In the genomic region with DNA sequence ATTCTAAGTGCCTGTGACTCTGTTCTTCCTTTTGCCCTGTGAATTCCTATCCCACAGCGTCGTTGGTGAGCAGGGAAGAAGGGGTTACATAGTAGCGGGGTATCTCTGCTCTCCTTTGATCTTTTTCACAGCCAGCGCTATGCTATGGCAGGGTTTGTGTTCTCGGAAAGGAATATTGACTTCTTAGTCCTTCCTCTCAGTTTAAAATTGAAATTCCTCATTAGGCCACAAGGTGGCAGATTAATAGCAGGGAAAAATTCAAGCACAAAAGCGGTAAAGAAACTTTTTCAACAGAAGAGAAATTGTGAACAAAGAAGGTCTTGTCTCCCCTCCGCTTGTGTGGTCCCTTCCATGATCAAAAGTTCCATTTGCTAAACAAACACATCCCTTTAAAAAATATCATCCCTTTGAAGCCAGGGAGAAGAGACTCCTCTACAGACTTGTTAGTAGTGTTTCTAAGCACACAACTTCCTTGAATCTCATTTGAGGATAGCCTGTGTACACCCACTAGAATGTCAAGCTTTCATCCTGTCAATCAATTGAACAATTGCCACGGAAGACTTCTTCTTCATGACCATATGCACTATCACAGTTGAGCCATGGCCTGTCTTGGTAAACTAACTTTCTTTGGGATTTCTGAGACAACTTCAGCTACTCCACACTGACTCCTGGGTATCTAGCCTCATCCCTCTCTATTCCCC, we compare ENCODE assay signal across 7 mouse cellular contexts.
A peak's percentile ranks its signal among the peaks of the same experiment; 100 is the strongest.
DNase-seq lines count a peak whose midpoint lies in the region; ATAC-seq and TF ChIP-seq lines count a peak whose summit lies in the region.

No protein-coding gene starts in this region.

- H3K27me3 ChIP-seq in liver, adult 2 months (ENCODE audit: control insufficient read depth, insufficient read depth, low read length), result no peaks in the 10 kb centered on the region
- no peaks in the 10 kb centered on the region for H3K27me3 ChIP-seq in hindbrain, postnatal 0 days (ENCODE audit: insufficient read depth, low read length)
- peaks cover 3% of the 10 kb centered on the region; the same call in 1 of the 2 replicates for H3K27me3 ChIP-seq in midbrain, embryonic 12.5 days

- DNase-seq in liver, adult 2 months (ENCODE audit: extremely low read depth, low read depth, low spot score), result peak; percentile 56
- no peak for DNase-seq in liver
- peak; percentile 77 for DNase-seq in NIH3T3 (ENCODE audit: low read depth)
- peak; percentile 61 for DNase-seq in embryo, embryonic 10 days (ENCODE audit: low spot score)
- DNase-seq in hindbrain, postnatal 0 days (ENCODE audit: low spot score), result peak; percentile 88
- peak; percentile 9 for DNase-seq in yolk sac, embryonic 10.5 days (ENCODE audit: low spot score)

- H3K79me2 ChIP-seq in liver, adult 2 months (ENCODE audit: control insufficient read depth, insufficient read depth, low read length), result no peaks in the 10 kb centered on the region

- no peak for TF ChIP-seq POLR2A in liver, adult 2 months (IDR thresholded peaks at IDR 0.05; ENCODE audit: extremely low read depth, insufficient read depth, low read length)

- peak; percentile 35; the same call in 1 of the 2 replicates for TF ChIP-seq CTCF in liver, adult 2 months (IDR thresholded peaks at IDR 0.05; ENCODE audit: low read depth, low read length)
- TF ChIP-seq CTCF in hindbrain, postnatal 0 days (IDR thresholded peaks at IDR 0.05; ENCODE audit: low read depth), result peak; percentile 76

- no peak overlapping the region for H3K4me3 ChIP-seq in liver, adult 2 months (ENCODE audit: insufficient read depth, low read depth, low read length)
- no peak overlapping the region for H3K4me3 ChIP-seq in hindbrain, postnatal 0 days (ENCODE audit: low read length)
- H3K4me3 ChIP-seq in midbrain, embryonic 12.5 days, result no peak overlapping the region

- no peak overlapping the region for H3K27ac ChIP-seq in liver, adult 2 months (replicated peaks; ENCODE audit: insufficient read depth, low read depth, low read length)
- H3K27ac ChIP-seq in hindbrain, postnatal 0 days, result no peak overlapping the region
- no peak overlapping the region for H3K27ac ChIP-seq in midbrain, embryonic 12.5 days (replicated peaks)

- ATAC-seq in hindbrain, postnatal 0 days, result peak; percentile 51
- ATAC-seq in midbrain, embryonic 12.5 days (ENCODE audit: low FRiP score, low read depth), result peak; percentile 75

- peaks cover 4% of the 10 kb centered on the region; the same call in 1 of the 2 replicates for H3K4me1 ChIP-seq in liver, adult 2 months (ENCODE audit: control insufficient read depth, insufficient read depth, low read length)
- H3K4me1 ChIP-seq in hindbrain, postnatal 0 days (ENCODE audit: insufficient read depth, low read length), result 0 out of 2 replicates have a peak, but pooled peaks cover 5% of the 10 kb centered on the region
- no peaks in the 10 kb centered on the region; the same call in 1 of the 2 replicates for H3K4me1 ChIP-seq in midbrain, embryonic 12.5 days

- WGBS in liver, adult 2 months, result 3% methylated on average over 8 of the region's 8 CpGs
- 2% methylated on average over 8 of the region's 8 CpGs for WGBS in hindbrain, postnatal 0 days
- WGBS in midbrain, embryonic 12.5 days, result 3% methylated on average over 8 of the region's 8 CpGs

- H3K9me3 ChIP-seq in hindbrain, postnatal 0 days (ENCODE audit: low read length), result no peaks in the 10 kb centered on the region
- H3K9me3 ChIP-seq in midbrain, embryonic 12.5 days, result no peaks in the 10 kb centered on the region

- H3K4me2 ChIP-seq in hindbrain, postnatal 0 days (ENCODE audit: low read depth, low read length), result no peak overlapping the region
- H3K4me2 ChIP-seq in midbrain, embryonic 12.5 days (replicated peaks), result no peak overlapping the region

- H3K36me3 ChIP-seq in liver, adult 2 months (ENCODE audit: control insufficient read depth, insufficient read depth, low read length), result no peaks in the 10 kb centered on the region
- H3K36me3 ChIP-seq in hindbrain, postnatal 0 days (ENCODE audit: insufficient read depth, low read length), result no peaks in the 10 kb centered on the region
- no peaks in the 10 kb centered on the region for H3K36me3 ChIP-seq in midbrain, embryonic 12.5 days

- H3K9ac ChIP-seq in liver, adult 2 months (ENCODE audit: low read depth, low read length), result no peak overlapping the region
- no peak overlapping the region for H3K9ac ChIP-seq in hindbrain, postnatal 0 days (replicated peaks; ENCODE audit: low read length)
- H3K9ac ChIP-seq in midbrain, embryonic 12.5 days (replicated peaks), result no peak overlapping the region
